Mouse (Mus musculus): ENCODE measurements around the gene Ctsl.

Ctsl gene

GRCm38 (mm10) chr13:64375160-64375559, 4.5 kb upstream of the Ctsl start:
- no peak for DNase-seq (ENCODE audit: extremely low spot score, low spot score)

- no peak for DNase-seq (ENCODE audit: extremely low spot score, low spot score)
Measured at GRCm38 (mm10) chr13:64373695-64374094, 3.0 kb upstream of the Ctsl start.

- DNase-seq (ENCODE audit: extremely low spot score, low spot score) = no peak
Measured at GRCm38 (mm10) chr13:64369805-64370172, 901 bp downstream of the Ctsl start.

- no peak for DNase-seq (ENCODE audit: extremely low spot score, low spot score)
Measured at GRCm38 (mm10) chr13:64368596-64368995, 2.1 kb downstream of the Ctsl start.

- DNase-seq (ENCODE audit: extremely low spot score, low spot score) = no peak
Measured at GRCm38 (mm10) chr13:64367615-64368014, 3.1 kb downstream of the Ctsl start.

- no peak for DNase-seq (ENCODE audit: extremely low spot score, low spot score)
Measured at GRCm38 (mm10) chr13:64365326-64365725, 5.4 kb downstream of the Ctsl start.

GRCm38 (mm10) chr13:64364258-64364657, 6.4 kb downstream of the Ctsl start:
- DNase-seq (ENCODE audit: extremely low spot score, low spot score) = no peak

GRCm38 (mm10) chr13:64362139-64362538, 8.6 kb downstream of the Ctsl start:
- DNase-seq (ENCODE audit: extremely low spot score, low spot score) = no peak

GRCm38 (mm10) chr13:64361020-64361419, 9.7 kb downstream of the Ctsl start:
- DNase-seq (ENCODE audit: extremely low spot score, low spot score) = no peak

- DNase-seq (ENCODE audit: extremely low spot score, low spot score) = no peak
Measured at GRCm38 (mm10) chr13:64359702-64360101, 11.0 kb downstream of the Ctsl start.

- DNase-seq (ENCODE audit: extremely low spot score, low spot score) = no peak
Measured at GRCm38 (mm10) chr13:64358476-64358875, 12.2 kb downstream of the Ctsl start.

GRCm38 (mm10) chr13:64357389-64357788, 13.3 kb downstream of the Ctsl start:
- DNase-seq (ENCODE audit: extremely low spot score, low spot score) = no peak

- no peak for DNase-seq (ENCODE audit: extremely low spot score, low spot score)
Measured at GRCm38 (mm10) chr13:64349474-64349873, 21.2 kb downstream of the Ctsl start.

- DNase-seq (ENCODE audit: extremely low spot score, low spot score) = peak; percentile 30
Measured at GRCm38 (mm10) chr13:64344082-64344501, 26.6 kb downstream of the Ctsl start.

GRCm38 (mm10) chr13:64343598-64343997, 27.1 kb downstream of the Ctsl start:
- peak; percentile 21 for DNase-seq (ENCODE audit: extremely low spot score, low spot score)

- DNase-seq (ENCODE audit: extremely low spot score, low spot score) = no peak
Measured at GRCm38 (mm10) chr13:64335546-64336132, 35.1 kb downstream of the Ctsl start.

GRCm38 (mm10) chr13:64333102-64333501, 37.6 kb downstream of the Ctsl start:
- no peak for DNase-seq (ENCODE audit: extremely low spot score, low spot score)

- no peak for DNase-seq (ENCODE audit: extremely low spot score, low spot score)
Measured at GRCm38 (mm10) chr13:64332321-64332720, 38.4 kb downstream of the Ctsl start.

GRCm38 (mm10) chr13:64322561-64323281, 48.0 kb downstream of the Ctsl start:
- DNase-seq (ENCODE audit: extremely low spot score, low spot score) = no peak

- DNase-seq (ENCODE audit: extremely low spot score, low spot score) = no peak
Measured at GRCm38 (mm10) chr13:64320334-64320733, 50.4 kb downstream of the Ctsl start.

GRCm38 (mm10) chr13:64319782-64320181, 50.9 kb downstream of the Ctsl start:
- no peak for DNase-seq (ENCODE audit: extremely low spot score, low spot score)

GRCm38 (mm10) chr13:64318355-64318754, 52.3 kb downstream of the Ctsl start:
- DNase-seq (ENCODE audit: extremely low spot score, low spot score) = no peak

GRCm38 (mm10) chr13:64315483-64316050, 55.1 kb downstream of the Ctsl start:
- no peak for DNase-seq (ENCODE audit: extremely low spot score, low spot score)
